Mouse (Mus musculus) bone marrow macrophage, adult 2 months (primary cell): ENCODE data around the gene Muc13.

Experiments used
- CTCF ChIP-seq: IDR thresholded peaks from 2 replicates; pipeline ENCODE4 v1.5.1; 2012; ENCODE audit warnings: low read depth, mild to moderate bottlenecking, low read length, moderate library complexity
- POLR2A ChIP-seq: IDR thresholded peaks from 2 replicates; pipeline ENCODE4 v1.6.1; 2012; ENCODE audit warnings: mild to moderate bottlenecking, low read depth, low read length, borderline replicate concordance

- TF ChIP-seq POLR2A (no peak), CTCF (no peak)
Measured at GRCm38 (mm10) chr16:33824603-33825002, 30.8 kb downstream of the Muc13 start.
